Mouse (Mus musculus): ENCODE measurements at regions not wholly inside any gene's neighbourhood (a gene's known extent, or its start where the extent isn't known, plus 50 kb on each side); places are given as distances from the start of the nearest gene placed in this dataset.
"Not testable (repeated sequence)": the region's sequence is repeated elsewhere in the genome, so short reads cannot be mapped to it uniquely, and the experiment has no call there.

DNA sequence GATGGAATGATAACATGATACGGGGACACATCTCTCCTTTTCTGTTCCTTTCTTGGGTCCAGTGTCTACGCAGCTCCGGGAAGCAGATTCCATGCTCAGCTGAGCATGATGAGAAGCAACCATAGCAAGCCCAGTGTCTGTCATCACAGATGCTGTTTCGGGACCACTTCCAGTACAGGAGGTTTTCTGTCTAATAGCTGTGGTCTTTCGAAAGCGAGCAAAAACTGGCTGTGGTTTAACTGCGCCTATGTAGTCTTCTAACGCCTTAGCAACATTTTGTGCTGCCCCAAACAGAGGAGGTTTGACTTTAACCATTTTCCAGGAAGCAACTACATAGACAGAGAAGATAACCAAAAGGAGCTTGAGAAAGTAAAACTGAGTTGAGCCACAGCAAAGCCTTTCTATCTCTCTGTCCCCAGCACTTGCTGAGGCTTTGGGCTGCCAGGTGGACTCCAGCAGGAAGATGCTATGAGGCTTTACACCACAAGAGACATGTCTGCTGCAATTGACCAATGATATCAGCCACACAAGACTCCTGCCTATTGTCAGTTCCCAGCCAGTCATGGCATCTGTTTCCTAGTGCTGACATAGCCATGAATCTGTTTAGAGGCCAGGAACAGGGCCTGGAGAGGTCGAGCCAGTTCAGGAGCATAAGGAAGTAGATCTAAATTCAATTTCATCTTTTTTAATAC, 95.1 kb downstream of the Stard3nl start:
- ATAC-seq (ENCODE audit: insufficient number of reproducible peaks, low FRiP score, low TSS enrichment, low read depth); H3K9ac ChIP-seq (ENCODE audit: low read length); H3K4me1 ChIP-seq (ENCODE audit: control insufficient read depth, insufficient read depth, low read length); H3K27me3 ChIP-seq (ENCODE audit: control insufficient read depth, insufficient read depth, low read length); H3K4me3 ChIP-seq (ENCODE audit: low read depth, low read length); H3K27ac ChIP-seq (replicated peaks; ENCODE audit: low read depth, low read length); H3K4me2 ChIP-seq (ENCODE audit: low read depth, severe bottlenecking); H3K36me3 ChIP-seq (ENCODE audit: control insufficient read depth, insufficient read depth, low read length); DNase-seq (ENCODE audit: low spot score); H3K9me3 ChIP-seq (ENCODE audit: control insufficient read depth, low read length): not testable (repeated sequence)
- 93% methylated on average over 9 of the region's 9 CpGs for WGBS

DNA sequence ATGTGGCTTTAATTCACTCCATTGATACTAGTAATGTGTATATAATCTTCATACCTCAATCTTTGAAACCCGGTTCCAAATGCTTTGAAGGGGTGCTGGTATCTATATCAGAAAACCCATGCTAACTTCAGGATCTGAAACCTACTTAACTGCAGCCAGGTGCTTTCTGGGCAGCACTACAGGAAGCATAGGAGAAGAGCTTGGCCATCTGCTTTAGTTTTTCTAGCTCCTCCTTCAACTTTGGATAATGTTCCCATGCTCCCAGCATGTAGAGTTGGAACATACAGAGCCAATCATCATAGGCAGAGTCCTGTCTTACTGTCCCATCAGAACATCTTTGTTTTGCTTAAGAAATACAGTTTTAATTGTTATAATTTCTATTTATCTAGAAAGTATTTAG, 99.3 kb downstream of the Stard3nl start:
- H3K4me2 ChIP-seq (ENCODE audit: low read depth, severe bottlenecking), result no peak overlapping the region
- WGBS, result 83% methylated on average over 1 of the region's 1 CpGs

DNA sequence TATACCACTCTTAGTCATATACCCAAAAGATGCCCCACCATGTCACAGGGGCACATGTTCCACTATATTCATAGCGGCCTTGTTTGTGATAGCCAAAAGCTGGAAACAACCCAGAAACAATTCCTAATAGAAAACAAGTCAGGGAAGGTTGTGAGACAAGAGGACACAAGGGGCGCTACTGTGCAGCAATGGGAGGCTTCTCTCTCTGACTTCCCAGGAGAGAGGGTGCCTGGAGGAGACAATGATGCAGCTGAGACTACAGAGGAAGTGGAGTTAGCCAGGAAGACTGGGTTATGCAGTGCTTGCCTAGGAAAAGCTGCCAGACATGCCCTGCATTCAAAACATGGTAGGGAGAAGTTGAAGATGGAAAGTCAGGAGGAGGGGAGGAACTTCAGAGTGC, 102.6 kb downstream of the Stard3nl start:
- DNase-seq (ENCODE audit: low spot score) (no peak), ATAC-seq (ENCODE audit: insufficient number of reproducible peaks, low FRiP score, low TSS enrichment, low read depth) (no peak)
- Histone ChIP-seq H3K9ac (ENCODE audit: low read length) (no peak overlapping the region), H3K4me2 (ENCODE audit: low read depth, severe bottlenecking) (no peak overlapping the region), H3K27me3 (ENCODE audit: control insufficient read depth, insufficient read depth, low read length) (no peaks in the 10 kb centered on the region), H3K27ac (replicated peaks; ENCODE audit: low read depth, low read length) (no peak overlapping the region), H3K4me3 (ENCODE audit: low read depth, low read length) (no peak overlapping the region), H3K36me3 (ENCODE audit: control insufficient read depth, insufficient read depth, low read length) (no peaks in the 10 kb centered on the region), H3K9me3 (ENCODE audit: control insufficient read depth, low read length) (no peaks in the 10 kb centered on the region), H3K4me1 (ENCODE audit: control insufficient read depth, insufficient read depth, low read length) (no peaks in the 10 kb centered on the region)
- 56% methylated on average over 2 of the region's 2 CpGs for WGBS

More for the DNA sequence above, 99.3 kb downstream of the Stard3nl start:
- no peak for DNase-seq (ENCODE audit: low spot score)
- no peak overlapping the region for H3K27ac ChIP-seq (replicated peaks; ENCODE audit: low read depth, low read length)
- H3K27me3 ChIP-seq (ENCODE audit: control insufficient read depth, insufficient read depth, low read length), result no peaks in the 10 kb centered on the region
- no peaks in the 10 kb centered on the region for H3K9me3 ChIP-seq (ENCODE audit: control insufficient read depth, low read length)
- H3K36me3 ChIP-seq (ENCODE audit: control insufficient read depth, insufficient read depth, low read length), result no peaks in the 10 kb centered on the region
- H3K4me3 ChIP-seq (ENCODE audit: low read depth, low read length), result no peak overlapping the region
- ATAC-seq (ENCODE audit: insufficient number of reproducible peaks, low FRiP score, low TSS enrichment, low read depth), result no peak
- H3K4me1 ChIP-seq (ENCODE audit: control insufficient read depth, insufficient read depth, low read length), result no peaks in the 10 kb centered on the region
- H3K9ac ChIP-seq (ENCODE audit: low read length), result no peak overlapping the region

DNA sequence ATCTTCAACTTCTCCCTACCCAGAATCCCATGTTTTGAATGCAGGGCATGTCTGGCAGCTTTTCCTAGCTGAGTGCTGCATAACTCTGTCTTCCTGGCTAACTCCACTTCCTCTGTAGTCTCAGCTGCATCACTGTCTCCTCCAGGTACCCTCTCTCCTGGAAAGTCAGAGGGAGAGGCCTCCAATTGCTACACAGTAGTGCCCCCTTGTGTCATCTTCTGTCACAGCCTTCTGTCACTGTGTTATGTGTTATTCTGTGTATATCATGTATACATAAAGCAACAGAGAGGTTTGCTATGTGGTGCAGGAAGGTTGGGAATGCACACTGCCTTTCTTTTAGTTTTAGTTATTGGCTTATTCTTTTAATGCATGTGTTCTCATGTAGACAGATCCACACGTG, 112.4 kb downstream of the Stard3nl start:
- H3K9ac ChIP-seq (ENCODE audit: low read length), result no peak overlapping the region
- WGBS, result 75% methylated on average over 1 of the region's 1 CpGs
- no peak overlapping the region for H3K4me2 ChIP-seq (ENCODE audit: low read depth, severe bottlenecking)
- H3K4me1 ChIP-seq (ENCODE audit: control insufficient read depth, insufficient read depth, low read length), result no peaks in the 10 kb centered on the region
- H3K27ac ChIP-seq (replicated peaks; ENCODE audit: low read depth, low read length), result no peak overlapping the region
- no peaks in the 10 kb centered on the region for H3K36me3 ChIP-seq (ENCODE audit: control insufficient read depth, insufficient read depth, low read length)
- H3K9me3 ChIP-seq (ENCODE audit: control insufficient read depth, low read length), result no peaks in the 10 kb centered on the region
- ATAC-seq (ENCODE audit: insufficient number of reproducible peaks, low FRiP score, low TSS enrichment, low read depth) (no peak), DNase-seq (ENCODE audit: low spot score) (no peak)
- H3K4me3 ChIP-seq (ENCODE audit: low read depth, low read length), result no peak overlapping the region
- H3K27me3 ChIP-seq (ENCODE audit: control insufficient read depth, insufficient read depth, low read length), result no peaks in the 10 kb centered on the region

DNA sequence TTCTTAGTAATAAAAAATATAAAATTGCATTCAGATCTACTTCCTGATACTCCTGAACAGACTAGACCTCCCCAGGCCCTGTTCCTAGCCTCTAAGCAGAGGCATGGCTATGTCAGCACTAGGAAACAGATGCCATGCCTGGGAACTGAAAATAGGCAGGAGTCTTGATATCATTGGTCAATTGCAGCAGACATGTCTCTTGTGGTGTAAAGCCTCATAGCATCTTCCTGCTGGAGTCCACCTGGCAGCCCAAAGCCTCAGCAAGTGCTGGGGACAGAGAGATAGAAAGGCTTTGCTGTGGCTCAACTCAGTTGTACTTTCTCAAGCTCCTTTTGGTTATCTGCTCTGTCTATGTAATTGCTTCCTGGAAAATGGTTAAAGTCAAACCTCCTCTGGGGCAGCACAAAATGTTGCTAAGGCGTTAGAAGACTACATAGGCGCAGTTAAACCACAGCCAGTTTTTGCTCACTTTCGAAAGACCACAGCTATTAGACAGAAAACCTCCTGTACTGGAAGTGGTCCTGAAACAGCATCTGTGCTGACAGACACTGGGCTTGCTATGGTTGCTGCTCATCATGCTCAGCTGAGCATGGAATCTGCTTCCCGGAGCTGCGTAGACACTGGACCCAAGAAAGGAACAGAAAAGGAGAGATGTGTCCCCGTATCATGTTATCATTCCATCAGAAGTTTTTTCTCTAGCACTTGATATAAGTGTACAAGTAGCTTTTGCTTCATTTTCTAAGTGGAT, 122.9 kb downstream of the Stard3nl start:
- H3K4me3 ChIP-seq (ENCODE audit: low read depth, low read length); H3K9me3 ChIP-seq (ENCODE audit: control insufficient read depth, low read length); DNase-seq (ENCODE audit: low spot score); ATAC-seq (ENCODE audit: insufficient number of reproducible peaks, low FRiP score, low TSS enrichment, low read depth); H3K4me1 ChIP-seq (ENCODE audit: control insufficient read depth, insufficient read depth, low read length); H3K4me2 ChIP-seq (ENCODE audit: low read depth, severe bottlenecking); H3K27me3 ChIP-seq (ENCODE audit: control insufficient read depth, insufficient read depth, low read length); H3K36me3 ChIP-seq (ENCODE audit: control insufficient read depth, insufficient read depth, low read length); H3K9ac ChIP-seq (ENCODE audit: low read length); H3K27ac ChIP-seq (replicated peaks; ENCODE audit: low read depth, low read length): not testable (repeated sequence)
- 92% methylated on average over 6 of the region's 6 CpGs for WGBS

DNA sequence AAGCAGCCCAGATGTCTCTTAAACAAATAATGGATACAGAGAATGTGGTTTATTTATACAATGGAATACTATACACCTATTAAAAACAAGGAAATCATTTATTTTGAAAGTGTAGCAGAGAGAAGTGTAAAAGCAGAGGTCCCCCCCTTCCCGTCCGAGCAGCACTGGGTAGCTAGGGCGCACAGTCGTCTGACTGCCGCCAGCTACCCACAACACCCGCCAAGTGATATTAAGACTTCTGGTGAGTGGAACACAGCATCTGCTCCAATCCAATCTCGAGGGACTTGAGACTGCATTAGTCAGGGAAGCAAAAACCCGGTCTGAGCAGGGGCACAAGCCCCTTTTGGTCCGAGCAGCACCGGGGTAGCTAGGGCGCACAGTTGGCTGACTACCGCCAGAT, 130.6 kb downstream of the Stard3nl start:
- not testable (repeated sequence) for H3K27ac ChIP-seq (replicated peaks; ENCODE audit: low read depth, low read length); H3K9ac ChIP-seq (ENCODE audit: low read length); H3K36me3 ChIP-seq (ENCODE audit: control insufficient read depth, insufficient read depth, low read length); DNase-seq (ENCODE audit: low spot score); H3K4me3 ChIP-seq (ENCODE audit: low read depth, low read length); H3K4me2 ChIP-seq (ENCODE audit: low read depth, severe bottlenecking); ATAC-seq (ENCODE audit: insufficient number of reproducible peaks, low FRiP score, low TSS enrichment, low read depth); H3K9me3 ChIP-seq (ENCODE audit: control insufficient read depth, low read length); H3K27me3 ChIP-seq (ENCODE audit: control insufficient read depth, insufficient read depth, low read length); H3K4me1 ChIP-seq (ENCODE audit: control insufficient read depth, insufficient read depth, low read length)
- 85% methylated on average over 11 of the region's 12 CpGs for WGBS

DNA sequence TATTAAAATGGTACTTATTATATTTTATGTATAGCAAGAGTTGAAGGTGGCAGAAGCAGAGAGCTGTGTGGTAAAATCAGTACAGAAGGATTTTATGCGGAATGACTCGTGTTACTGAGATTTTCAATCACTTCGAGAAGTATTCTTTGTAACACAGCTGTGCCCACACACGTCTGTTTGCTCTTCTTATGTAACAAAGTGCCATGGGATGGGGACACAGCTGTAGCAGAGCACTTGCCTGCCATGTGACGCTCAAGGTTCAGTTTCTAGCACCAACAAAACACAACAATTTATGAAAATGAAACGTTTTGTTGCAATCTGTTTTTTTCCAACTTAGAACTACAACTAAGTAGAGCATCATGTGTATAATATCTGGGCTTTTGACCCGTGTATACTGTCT, 149.0 kb downstream of the Stard3nl start:
- not testable (repeated sequence) for H3K4me3 ChIP-seq (ENCODE audit: low read depth, low read length); H3K36me3 ChIP-seq (ENCODE audit: control insufficient read depth, insufficient read depth, low read length); DNase-seq (ENCODE audit: low spot score); H3K9me3 ChIP-seq (ENCODE audit: control insufficient read depth, low read length); H3K4me2 ChIP-seq (ENCODE audit: low read depth, severe bottlenecking); ATAC-seq (ENCODE audit: insufficient number of reproducible peaks, low FRiP score, low TSS enrichment, low read depth); H3K27me3 ChIP-seq (ENCODE audit: control insufficient read depth, insufficient read depth, low read length); H3K27ac ChIP-seq (replicated peaks; ENCODE audit: low read depth, low read length); H3K9ac ChIP-seq (ENCODE audit: low read length); H3K4me1 ChIP-seq (ENCODE audit: control insufficient read depth, insufficient read depth, low read length)
- WGBS, result 77% methylated on average over 6 of the region's 7 CpGs

DNA sequence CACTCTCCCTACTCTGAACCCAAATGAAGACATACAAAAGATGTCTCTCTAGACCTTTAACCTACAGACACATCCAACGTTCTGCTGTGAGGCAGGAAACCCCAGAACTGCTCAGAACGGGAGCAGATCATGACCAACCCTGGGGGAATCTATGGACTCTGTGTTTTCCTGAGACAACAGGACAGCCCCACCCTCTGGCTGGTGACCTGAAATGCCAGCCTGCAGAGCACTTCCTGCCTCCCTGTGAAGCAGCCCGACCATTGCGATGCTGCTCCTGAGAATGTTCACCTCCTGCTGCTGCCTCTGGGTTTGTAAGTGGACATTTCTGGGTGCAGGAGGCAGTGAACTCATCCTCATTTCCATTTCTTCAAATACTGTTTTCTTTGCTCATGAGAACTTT, 153.0 kb downstream of the Stard3nl start:
- not testable (repeated sequence) for H3K36me3 ChIP-seq (ENCODE audit: control insufficient read depth, insufficient read depth, low read length); H3K9me3 ChIP-seq (ENCODE audit: control insufficient read depth, low read length); ATAC-seq (ENCODE audit: insufficient number of reproducible peaks, low FRiP score, low TSS enrichment, low read depth); H3K4me1 ChIP-seq (ENCODE audit: control insufficient read depth, insufficient read depth, low read length); H3K4me3 ChIP-seq (ENCODE audit: low read depth, low read length); H3K4me2 ChIP-seq (ENCODE audit: low read depth, severe bottlenecking); H3K9ac ChIP-seq (ENCODE audit: low read length); H3K27me3 ChIP-seq (ENCODE audit: control insufficient read depth, insufficient read depth, low read length); H3K27ac ChIP-seq (replicated peaks; ENCODE audit: low read depth, low read length); DNase-seq (ENCODE audit: low spot score)
- 53% methylated on average over 4 of the region's 4 CpGs for WGBS
